ENCODE assay signal across 1 mouse cellular context in genomic region chr5:123201987-123202386, GRCm38 (mm10).
TF ChIP-seq lines count a peak whose summit lies in the region.

No protein-coding gene starts in this region.

TF ChIP-seq in MEL, 35 proteins besides CTCF, POLR2A, EP300 and RAD21 (continued from another document):
- TF ChIP-seq MYB (IDR thresholded peaks at IDR 0.05; ENCODE audit: low read depth, low read length): no peak
- TF ChIP-seq NELFE (IDR thresholded peaks at IDR 0.05; ENCODE audit: low read depth, low read length): no peak
- no peak for TF ChIP-seq RCOR1 (IDR thresholded peaks at IDR 0.05; ENCODE audit: low read depth, low read length)
- TF ChIP-seq GABPA (IDR thresholded peaks at IDR 0.05; ENCODE audit: low read depth, low read length): no peak
- no peak for TF ChIP-seq MAX (IDR thresholded peaks at IDR 0.05; ENCODE audit: low read length)
- TF ChIP-seq ZNF384 (IDR thresholded peaks at IDR 0.05; ENCODE audit: low read depth, low read length): no peak
- TF ChIP-seq JUND (IDR thresholded peaks at IDR 0.05; ENCODE audit: low read depth, low read length): no peak
- TF ChIP-seq POLR2AphosphoS2 (IDR thresholded peaks at IDR 0.05; ENCODE audit: low read length): no peak
- no peak for TF ChIP-seq SMC3 (IDR thresholded peaks at IDR 0.05; ENCODE audit: low read depth, low read length)
- no peak for TF ChIP-seq UBTF (IDR thresholded peaks at IDR 0.05; ENCODE audit: borderline replicate concordance, insufficient read depth, low read depth, low read length)
- TF ChIP-seq TAL1 (IDR thresholded peaks at IDR 0.05; ENCODE audit: low read length): peak; percentile 31; the same call in 1 of the 2 replicates
- no peak for TF ChIP-seq CHD1 (IDR thresholded peaks at IDR 0.05; ENCODE audit: low read depth, low read length)
- TF ChIP-seq MAFK (IDR thresholded peaks at IDR 0.05; ENCODE audit: borderline replicate concordance, low read depth, low read length): no peak
- no peak for TF ChIP-seq ELF1 (IDR thresholded peaks at IDR 0.05; ENCODE audit: low read depth, low read length)
- no peak for TF ChIP-seq ZC3H11A (IDR thresholded peaks at IDR 0.05; ENCODE audit: low read depth, low read length)
- no peak for TF ChIP-seq CHD2 (IDR thresholded peaks at IDR 0.05; ENCODE audit: low read length)
- TF ChIP-seq E2F4 (IDR thresholded peaks at IDR 0.05; ENCODE audit: borderline replicate concordance, low read depth, low read length): no peak
- no peak for TF ChIP-seq MXI1 (IDR thresholded peaks at IDR 0.05; ENCODE audit: low read depth, low read length)
- TF ChIP-seq ZKSCAN1 (IDR thresholded peaks at IDR 0.05; ENCODE audit: low read depth, low read length): no peak
- TF ChIP-seq KAT2A (conservative IDR thresholded peaks at IDR 0.05; ENCODE audit: low read depth, low read length): no peak; the same call in 1 of the 2 replicates
- no peak for TF ChIP-seq BHLHE40 (IDR thresholded peaks at IDR 0.05; ENCODE audit: borderline replicate concordance, low read depth, low read length)
- TF ChIP-seq TCF12 (IDR thresholded peaks at IDR 0.05; ENCODE audit: low read depth, low read length): peak; percentile 77
- no peak for TF ChIP-seq MEF2A (IDR thresholded peaks at IDR 0.05; ENCODE audit: extremely low read depth, insufficient replicate concordance, low read depth, low read length, poor library complexity, severe bottlenecking)
- TF ChIP-seq ETS1 (IDR thresholded peaks at IDR 0.05; ENCODE audit: low read depth, low read length): peak; percentile 52; the same call in 1 of the 2 replicates
- TF ChIP-seq USF2 (IDR thresholded peaks at IDR 0.05; ENCODE audit: borderline replicate concordance in 1 of 2, insufficient read depth in 1 of 2, low read depth in 1 of 2, low read length in 2 of 2): no peak
- no peak for TF ChIP-seq MYC (IDR thresholded peaks at IDR 0.05; ENCODE audit: low read depth, low read length)
- TF ChIP-seq POLR2AphosphoS5 (IDR thresholded peaks at IDR 0.05; ENCODE audit: borderline replicate concordance, low read depth, low read length): no peak
